Mouse (Mus musculus) bone marrow, adult 2 months (tissue): Measurements from ENCODE around the gene Nfia. TPM values are rescaled to one million over a fixed set of nuclear protein-coding genes. Genes with fewer than 3 reads are reported as not detected.

Experiments used
- H3K27ac ChIP-seq: fragments of 200-500 bp; 2 replicates; pipeline ENCODE4 v1.5.1; 2012; ENCODE audit warnings: low read depth, mild to moderate bottlenecking, control low read depth, inconsistent platforms, low read length; ENCODE audit not compliant: control insufficient read depth, poor library complexity, insufficient read depth
- H3K4me1 ChIP-seq: fragments of 200-500 bp; 2 replicates; pipeline ENCODE4 v1.6.1; 2011; ENCODE audit warnings: low read length; ENCODE audit not compliant: control insufficient read depth, insufficient read depth
- H3K4me3 ChIP-seq: fragments of 200-500 bp; replicated peaks from 2 replicates; pipeline ENCODE3; 2011; ENCODE audit warnings: mild to moderate bottlenecking, low read depth, low read length, control low read depth; ENCODE audit not compliant: control insufficient read depth
- CTCF ChIP-seq: fragments of 200-500 bp; IDR thresholded peaks from 2 replicates; pipeline ENCODE4 v1.5.1; 2011; ENCODE audit warnings: low read length, control low read depth; ENCODE audit not compliant: control insufficient read depth, insufficient read depth
- POLR2A ChIP-seq: fragments of 200-500 bp; IDR thresholded peaks from 2 replicates; pipeline ENCODE4 v1.6.1; 2011; ENCODE audit warnings: low read depth, mild to moderate bottlenecking, control low read depth, low read length, borderline replicate concordance; ENCODE audit not compliant: control insufficient read depth
- WGBS: fragments of 180-500 bp; shearing (Covaris S2); methylation state at CpG from one replicate; pipeline ENCODE4 v1.1.7; 2018; 5-methylcytosine and 5-hydroxymethylcytosine counted together
- polyA plus RNA-seq: library from polyadenylated mRNA; stranded (reverse); fragments of >200 nt; gene quantifications from 2 replicates; pipeline ENCODE4 v1.2.4, GENCODE M21; 2011; ENCODE audit warnings: low replicate concordance; ENCODE audit not compliant: missing spikeins, insufficient read depth, insufficient read length

Nfia gene
- polyA plus RNA-seq, 1 experiment: 5.8 TPM

DNA sequence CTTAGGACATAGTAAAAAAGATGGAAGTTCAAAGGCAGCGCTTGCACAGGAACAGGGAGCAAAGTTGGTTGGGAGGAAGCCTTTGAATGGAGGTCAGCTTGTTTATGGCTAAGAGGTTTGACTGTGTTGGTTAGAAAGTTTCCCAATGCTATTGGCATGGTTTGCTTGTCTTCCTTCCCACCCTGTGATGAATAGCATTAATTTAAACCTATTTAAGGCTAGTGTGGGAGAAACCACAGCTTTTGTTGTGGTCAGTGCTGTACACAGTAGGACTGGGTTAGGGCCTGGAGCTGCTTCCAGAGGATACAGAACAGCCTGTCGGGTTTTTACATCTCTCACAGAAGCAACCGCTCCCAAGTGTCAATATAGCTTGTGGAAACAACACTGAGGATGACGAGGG, 16.0 kb downstream of the Nfia start:
- no peaks in the 10 kb centered on the region for H3K4me1 ChIP-seq
- H3K27ac ChIP-seq: no peak overlapping the region
- no peak overlapping the region for H3K4me3 ChIP-seq
- no peak for TF ChIP-seq POLR2A
- no peak for TF ChIP-seq CTCF
- 76% methylated on average over 4 of the region's 4 CpGs for WGBS

DNA sequence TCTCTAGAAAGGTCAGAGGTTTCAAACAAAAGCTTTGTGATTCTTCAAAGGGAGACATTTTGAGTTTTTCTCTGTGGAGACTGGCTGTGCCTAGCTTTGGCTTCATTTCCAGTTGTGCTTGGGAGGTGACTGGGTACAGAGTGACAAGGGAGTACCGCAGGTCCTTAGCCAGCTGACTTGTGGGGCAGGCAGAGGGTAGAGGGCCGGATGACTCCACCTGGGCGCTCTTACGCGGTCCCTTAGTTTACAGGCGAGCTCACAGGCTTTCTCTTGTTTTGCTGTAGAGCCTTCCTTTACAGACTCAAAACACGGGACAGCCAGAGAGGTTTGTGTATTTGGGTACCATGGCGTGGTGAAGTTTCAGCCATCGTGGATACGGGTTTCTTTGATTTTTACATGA, 21.4 kb downstream of the Nfia start:
- Histone ChIP-seq H3K4me3 (no peak overlapping the region), H3K27ac (no peak overlapping the region), H3K4me1 (no peaks in the 10 kb centered on the region; the same call in 1 of the 2 replicates)
- TF ChIP-seq CTCF (no peak), POLR2A (no peak)
- WGBS: 90% methylated on average over 10 of the region's 10 CpGs

DNA sequence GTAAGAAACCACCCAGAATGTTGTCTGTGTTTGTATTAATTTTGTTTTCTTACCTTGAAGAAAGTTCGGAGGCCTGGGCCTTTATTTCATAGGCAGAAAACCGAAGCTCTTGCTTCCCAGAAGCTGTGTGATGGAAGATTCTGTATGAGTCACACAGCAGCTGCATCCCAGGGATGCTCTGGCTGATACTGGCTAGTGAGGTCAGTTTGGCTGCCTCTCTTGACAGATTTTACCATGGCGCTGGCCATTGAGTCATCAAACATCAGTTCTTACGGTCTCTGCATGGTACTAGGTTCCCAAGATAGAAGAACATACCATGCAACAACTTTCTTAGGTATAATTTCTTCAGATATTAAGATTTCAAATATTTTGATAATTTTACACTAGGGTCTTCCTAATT, 22.3 kb downstream of the Nfia start:
- Histone ChIP-seq H3K4me1 (no peaks in the 10 kb centered on the region; the same call in 1 of the 2 replicates), H3K27ac (no peak overlapping the region), H3K4me3 (no peak overlapping the region)
- TF ChIP-seq CTCF: no peak
- 85% methylated on average over 4 of the region's 4 CpGs for WGBS

DNA sequence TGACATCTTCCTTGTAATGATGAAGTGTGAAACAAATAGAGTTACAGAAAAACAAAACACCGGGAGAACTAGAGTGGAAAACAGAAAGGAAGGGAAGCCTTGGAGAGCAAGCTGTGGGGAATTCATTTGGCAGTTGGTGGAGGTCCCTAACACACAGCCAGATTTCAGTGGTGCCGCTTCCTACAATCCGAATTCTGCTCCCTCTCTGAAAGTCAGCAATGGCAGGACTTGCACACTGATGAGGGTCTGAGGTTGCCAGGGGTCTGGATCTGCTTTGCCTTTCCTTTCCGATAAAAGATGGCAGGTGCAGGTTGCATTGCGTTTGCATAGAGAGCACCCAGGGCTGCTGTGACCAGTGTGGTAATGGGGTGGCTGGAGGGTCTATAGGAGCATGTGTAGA, 23.4 kb downstream of the Nfia start:
- H3K4me3 ChIP-seq: no peak overlapping the region
- 91% methylated on average over 5 of the region's 5 CpGs for WGBS
- no peak for TF ChIP-seq POLR2A
- no peaks in the 10 kb centered on the region; the same call in 1 of the 2 replicates for H3K4me1 ChIP-seq
- H3K27ac ChIP-seq: no peak overlapping the region

DNA sequence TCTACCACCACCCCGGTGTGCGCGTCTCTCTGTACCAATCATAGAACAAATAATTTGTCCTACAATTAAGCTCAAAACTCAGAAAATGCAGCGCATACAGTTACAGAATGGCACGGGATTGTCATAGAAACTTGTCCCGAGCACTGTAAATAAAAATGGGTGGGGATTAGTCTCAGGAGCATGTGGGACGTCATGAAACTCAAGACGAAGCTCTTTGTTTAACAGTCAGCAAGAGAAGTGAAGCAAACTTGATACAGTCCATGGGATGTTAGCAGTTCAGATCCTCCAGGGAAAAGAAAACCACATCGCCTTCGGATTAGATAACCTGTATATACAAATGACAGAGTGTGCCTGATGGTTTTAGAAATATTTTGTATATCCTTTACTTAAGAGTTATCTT, 24.0 kb downstream of the Nfia start:
- Histone ChIP-seq H3K27ac (no peak overlapping the region), H3K4me3 (no peak overlapping the region), H3K4me1 (no peaks in the 10 kb centered on the region; the same call in 1 of the 2 replicates)
- 85% methylated on average over 10 of the region's 10 CpGs for WGBS
- TF ChIP-seq POLR2A: no peak
- TF ChIP-seq CTCF: no peak

DNA sequence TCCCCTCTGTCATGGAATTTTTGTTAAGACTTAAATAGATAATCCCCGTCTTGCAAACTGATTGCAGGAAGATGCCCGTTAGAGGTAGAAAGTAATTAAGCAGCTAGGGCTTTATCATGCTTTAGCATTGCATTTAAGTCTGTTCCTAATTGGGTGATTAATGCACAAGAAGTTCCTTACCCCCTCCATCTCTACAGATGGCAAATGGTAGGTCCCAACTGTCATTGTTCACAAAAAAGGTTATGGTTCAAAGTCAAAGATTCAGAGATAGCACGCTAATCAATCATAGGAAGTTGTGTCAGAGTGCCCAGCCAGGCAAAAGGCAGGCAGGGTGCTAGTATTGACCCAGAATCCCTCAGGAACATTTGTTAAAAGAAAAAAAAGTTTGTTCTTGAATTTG, 31.3 kb downstream of the Nfia start:
- no peak for TF ChIP-seq CTCF
- no peak for TF ChIP-seq POLR2A
- H3K27ac ChIP-seq: no peak overlapping the region
- H3K4me3 ChIP-seq: no peak overlapping the region
- peaks cover 2% of the 10 kb centered on the region; the same call in 1 of the 2 replicates for H3K4me1 ChIP-seq
- 72% methylated on average over 3 of the region's 3 CpGs for whole genome bisulfite sequencing

DNA sequence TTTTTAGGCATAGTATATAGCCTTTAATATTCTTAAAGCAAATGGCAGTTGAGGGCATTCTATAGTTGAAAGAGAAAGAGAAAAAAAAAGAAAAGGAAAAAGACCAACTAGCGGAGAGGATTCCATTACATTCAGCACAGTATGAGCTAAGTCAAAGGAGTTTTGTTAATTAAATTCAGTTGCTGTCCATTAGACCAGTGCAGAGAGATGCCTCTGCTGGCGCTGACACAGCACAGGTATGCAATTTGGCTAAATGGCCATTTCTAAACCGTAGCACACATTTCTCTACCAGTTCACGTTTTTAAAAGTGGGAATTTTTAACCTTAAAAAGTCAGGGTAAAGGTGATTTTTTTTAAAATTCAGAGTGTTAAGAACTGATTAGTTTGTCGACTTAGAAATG, 32.1 kb downstream of the Nfia start:
- TF ChIP-seq CTCF (no peak), POLR2A (no peak)
- H3K4me3 ChIP-seq: no peak overlapping the region
- no peak overlapping the region for H3K27ac ChIP-seq
- H3K4me1 ChIP-seq: peaks cover 5% of the 10 kb centered on the region
- WGBS: 90% methylated on average over 5 of the region's 5 CpGs

DNA sequence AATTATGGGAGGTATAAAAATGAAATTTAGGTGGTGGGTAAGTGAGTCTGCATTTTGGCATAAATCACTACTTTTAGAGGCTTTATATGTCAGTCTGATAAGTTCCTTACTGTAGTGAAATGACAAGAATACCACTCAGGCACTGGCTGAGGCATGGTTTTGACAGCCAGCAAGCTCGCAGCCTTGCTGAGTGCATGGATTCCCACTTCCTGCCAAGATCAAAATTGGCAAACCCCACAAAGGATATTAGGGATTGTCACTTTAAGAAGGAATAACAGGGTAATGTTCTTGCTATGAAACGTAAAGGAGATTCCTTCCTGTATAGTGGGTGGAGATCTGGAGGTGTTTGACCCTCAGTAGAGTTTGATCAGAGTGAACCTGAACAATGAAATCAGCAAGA, 32.7 kb downstream of the Nfia start:
- Histone ChIP-seq H3K27ac (no peak overlapping the region), H3K4me3 (no peak overlapping the region), H3K4me1 (peaks cover 6% of the 10 kb centered on the region)
- WGBS: 39% methylated on average over 2 of the region's 2 CpGs
- no peak for TF ChIP-seq CTCF

DNA sequence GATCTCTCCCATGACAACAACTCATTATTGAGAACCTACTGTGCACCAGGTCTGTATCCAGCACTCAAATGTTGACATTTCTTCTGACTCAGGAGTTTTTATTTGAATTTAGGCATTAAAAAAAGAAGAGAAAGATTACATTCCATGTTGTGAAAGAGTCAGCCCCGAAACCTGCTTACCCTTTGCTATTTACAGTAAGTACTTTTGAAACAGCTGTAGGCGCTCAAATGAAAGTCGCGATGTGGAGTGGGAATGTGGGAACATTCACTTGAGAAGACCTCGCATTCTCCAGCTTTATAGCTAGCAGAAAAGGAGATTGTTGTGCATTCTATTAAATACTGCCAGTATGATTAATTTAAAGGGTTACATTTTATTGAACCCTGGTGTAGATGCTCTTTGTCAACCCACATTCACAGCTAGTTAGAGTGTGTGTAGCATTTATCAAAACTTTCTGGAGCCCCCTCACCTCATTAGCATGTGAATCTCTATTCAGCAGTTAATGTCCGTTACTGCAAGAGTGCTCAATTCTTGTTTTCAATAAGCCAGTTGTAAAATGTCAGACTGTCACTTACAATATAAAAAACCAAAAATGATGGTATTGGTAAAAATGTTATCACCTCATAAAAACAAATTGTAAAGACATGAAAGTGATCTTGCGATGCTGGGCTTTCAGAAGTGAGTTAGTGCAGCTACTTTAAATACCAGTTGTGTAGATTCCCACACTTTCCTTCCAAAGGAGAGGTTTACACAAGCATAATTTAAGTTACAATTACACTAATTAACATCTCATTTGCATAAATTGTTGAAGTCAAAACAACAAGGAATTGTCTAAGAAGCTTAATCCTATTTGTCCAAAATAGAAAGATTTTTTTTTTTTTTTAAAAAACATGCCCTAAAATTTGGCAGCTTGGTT, 33.6 kb downstream of the Nfia start:
- peaks cover 6% of the 10 kb centered on the region for H3K4me1 ChIP-seq
- no peak overlapping the region for H3K4me3 ChIP-seq
- 81% methylated on average over 7 of the region's 7 CpGs for WGBS
- TF ChIP-seq POLR2A (no peak), CTCF (no peak)
- H3K27ac ChIP-seq: no peak overlapping the region
